Comparison of ENCODE assay signal across 12 mouse cellular contexts in the genomic region with DNA sequence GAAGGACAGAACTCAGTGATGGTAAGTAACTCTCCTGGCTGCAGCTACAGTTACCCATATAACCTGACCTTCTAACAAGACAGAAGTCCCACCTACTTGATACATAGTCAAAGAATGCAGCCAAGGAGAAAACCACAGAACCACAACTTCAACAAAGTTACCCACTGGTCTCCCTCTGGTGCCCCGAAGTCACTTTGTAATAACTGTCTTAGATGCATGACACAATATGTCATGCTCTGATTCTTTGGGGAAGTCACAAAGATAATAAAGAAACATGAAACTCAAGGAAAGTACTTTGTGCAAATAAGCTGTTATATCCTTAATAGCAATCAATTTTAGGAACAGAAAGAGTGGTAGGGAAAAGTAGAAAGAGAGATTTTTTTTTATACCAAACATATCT. TPM values are rescaled to one million over a fixed set of nuclear protein-coding genes. Genes with fewer than 3 reads are reported as not detected.
A peak's percentile ranks its signal among the peaks of the same experiment; 100 is the strongest.
DNase-seq lines count a peak whose midpoint lies in the region; ATAC-seq and TF ChIP-seq lines count a peak whose summit lies in the region.
"Had no signal": no experiment of that assay in that cellular context is flagged by ENCODE, and none has a peak within 500 bp of the region (broad histone marks: within the 10 kb centered on the region; RNA-seq: fewer than 3 reads in every experiment).

No protein-coding gene starts in this region.

- no peaks in the 10 kb centered on the region for H3K9me3 ChIP-seq in forebrain, embryonic 14.5 days (replicated peaks; ENCODE audit: control insufficient read depth, low read length)
- H3K9me3 ChIP-seq in forebrain, embryonic 10.5 days: no peaks in the 10 kb centered on the region
- no peaks in the 10 kb centered on the region for H3K9me3 ChIP-seq in lung, postnatal 0 days (ENCODE audit: low read length)
- H3K9me3 ChIP-seq in neural tube, embryonic 14.5 days (ENCODE audit: control insufficient read depth, low read length): no peaks in the 10 kb centered on the region
- H3K9me3 ChIP-seq in kidney, embryonic 16.5 days (ENCODE audit: low read length): no peaks in the 10 kb centered on the region

- WGBS in forebrain, embryonic 14.5 days: 97% methylated on average over 1 of the region's 1 CpGs
- 91% methylated on average over 1 of the region's 1 CpGs for WGBS in forebrain, embryonic 10.5 days
- 19% methylated on average over 1 of the region's 1 CpGs for WGBS in lung, postnatal 0 days
- 79% methylated on average over 1 of the region's 1 CpGs for WGBS in neural tube, embryonic 14.5 days
- 54% methylated on average over 1 of the region's 1 CpGs for WGBS in kidney, embryonic 16.5 days

- H3K4me1 ChIP-seq in forebrain, embryonic 14.5 days (ENCODE audit: control insufficient read depth, insufficient read depth, low read length): peaks cover 28% of the 10 kb centered on the region
- H3K4me1 ChIP-seq in forebrain, embryonic 10.5 days: peaks cover 30% of the 10 kb centered on the region
- H3K4me1 ChIP-seq in lung, postnatal 0 days (ENCODE audit: insufficient read depth, low read depth, low read length): peaks cover 23% of the 10 kb centered on the region; the same call in 1 of the 2 replicates
- H3K4me1 ChIP-seq in neural tube, embryonic 14.5 days (ENCODE audit: control insufficient read depth, insufficient read depth, low read length): peaks cover 29% of the 10 kb centered on the region
- H3K4me1 ChIP-seq in kidney, embryonic 16.5 days (ENCODE audit: insufficient read depth, low read length): peaks cover 28% of the 10 kb centered on the region

- DNase-seq in forebrain, embryonic 14.5 days (ENCODE audit: low spot score): no peak
- no peak for DNase-seq in forebrain, embryonic 10.5 days (ENCODE audit: extremely low spot score, low spot score)
- DNase-seq in lung, postnatal 0 days (ENCODE audit: low spot score): peak; percentile 7
- DNase-seq in lung, postnatal 10 days: no peak
- DNase-seq: cerebellum, adult 11 months; heart, postnatal 14 days; liver had no signal

- no peak for ATAC-seq in forebrain, embryonic 14.5 days
- no peak for ATAC-seq in lung, postnatal 0 days
- ATAC-seq in granulocyte monocyte progenitor cell, adult 5-6 weeks (replicated peaks; ENCODE audit: poor library complexity, severe bottlenecking): peak; percentile 36
- no peak for ATAC-seq in neural tube, embryonic 14.5 days (ENCODE audit: low read depth)
- ATAC-seq in erythroblast, adult 5-6 weeks (replicated peaks; ENCODE audit: low FRiP score, poor library complexity, severe bottlenecking): no peak
- ATAC-seq in kidney, embryonic 16.5 days (ENCODE audit: low FRiP score, low TSS enrichment): no peak

- H3K9ac ChIP-seq in forebrain, embryonic 14.5 days (ENCODE audit: low read length): no peak overlapping the region
- no peak overlapping the region for H3K9ac ChIP-seq in lung, postnatal 0 days (replicated peaks; ENCODE audit: low read depth)
- no peak overlapping the region for H3K9ac ChIP-seq in neural tube, embryonic 14.5 days (replicated peaks; ENCODE audit: low read depth, low read length)
- H3K9ac ChIP-seq in kidney, embryonic 16.5 days (replicated peaks; ENCODE audit: low read length): no peak overlapping the region

- no peak overlapping the region for H3K27ac ChIP-seq in forebrain, embryonic 14.5 days (ENCODE audit: low read depth, low read length)
- no peak overlapping the region for H3K27ac ChIP-seq in forebrain, embryonic 10.5 days
- no peak overlapping the region for H3K27ac ChIP-seq in lung, postnatal 0 days (ENCODE audit: low read length)
- no peak overlapping the region for H3K27ac ChIP-seq in neural tube, embryonic 14.5 days (ENCODE audit: low read depth, low read length)
- no peak overlapping the region for H3K27ac ChIP-seq in kidney, embryonic 16.5 days (ENCODE audit: low read length)

- peak overlapping the region; percentile 89 for H3K4me2 ChIP-seq in forebrain, embryonic 14.5 days (ENCODE audit: low read length)
- H3K4me2 ChIP-seq in lung, postnatal 0 days (replicated peaks; ENCODE audit: low read depth, low read length): no peak overlapping the region; the same call in 1 of the 2 replicates
- H3K4me2 ChIP-seq in neural tube, embryonic 14.5 days (ENCODE audit: low read depth, low read length): peak overlapping the region; percentile 83; the same call in 1 of the 2 replicates
- no peak overlapping the region for H3K4me2 ChIP-seq in kidney, embryonic 16.5 days (replicated peaks; ENCODE audit: low read depth, low read length)

- H3K27me3 ChIP-seq in forebrain, embryonic 14.5 days (replicated peaks; ENCODE audit: control insufficient read depth, insufficient read depth, low read length): no peaks in the 10 kb centered on the region
- H3K27me3 ChIP-seq in forebrain, embryonic 10.5 days (ENCODE audit: poor library complexity, severe bottlenecking): no peaks in the 10 kb centered on the region
- no peaks in the 10 kb centered on the region for H3K27me3 ChIP-seq in lung, postnatal 0 days (replicated peaks; ENCODE audit: insufficient read depth, low read length)
- no peaks in the 10 kb centered on the region for H3K27me3 ChIP-seq in neural tube, embryonic 14.5 days (ENCODE audit: control insufficient read depth, insufficient read depth, low read length)
- H3K27me3 ChIP-seq in kidney, embryonic 16.5 days (ENCODE audit: insufficient read depth, low read length): no peaks in the 10 kb centered on the region

- no peak overlapping the region for H3K4me3 ChIP-seq in forebrain, embryonic 14.5 days (ENCODE audit: low read depth, low read length)
- H3K4me3 ChIP-seq in forebrain, embryonic 10.5 days: no peak overlapping the region
- no peak overlapping the region for H3K4me3 ChIP-seq in lung, postnatal 0 days (ENCODE audit: low read depth, low read length)
- H3K4me3 ChIP-seq in neural tube, embryonic 14.5 days (ENCODE audit: low read depth, low read length): no peak overlapping the region
- H3K4me3 ChIP-seq in kidney, embryonic 16.5 days (ENCODE audit: low read length): no peak overlapping the region
- H3K4me3 ChIP-seq: erythroblast, embryonic 14.5 days had no signal

- H3K36me3 ChIP-seq in forebrain, embryonic 14.5 days (ENCODE audit: control insufficient read depth, insufficient read depth, low read length): peaks cover 2% of the 10 kb centered on the region; the same call in 1 of the 2 replicates
- peaks cover 27% of the 10 kb centered on the region for H3K36me3 ChIP-seq in forebrain, embryonic 10.5 days (replicated peaks)
- no peaks in the 10 kb centered on the region for H3K36me3 ChIP-seq in lung, postnatal 0 days (ENCODE audit: insufficient read depth, low read length)
- H3K36me3 ChIP-seq in neural tube, embryonic 14.5 days (ENCODE audit: control insufficient read depth, insufficient read depth, low read length): no peaks in the 10 kb centered on the region
- H3K36me3 ChIP-seq in kidney, embryonic 16.5 days (ENCODE audit: insufficient read depth, low read length): peaks cover under 1% of the 10 kb centered on the region; the same call in 1 of the 2 replicates

- no peak for TF ChIP-seq EP300 in lung, postnatal 0 days (IDR thresholded peaks at IDR 0.05)

- TF ChIP-seq CTCF in lung, postnatal 0 days (IDR thresholded peaks at IDR 0.05): no peak

RNA-seq across cellular contexts. Expression of gene Vps26b, which starts 3.2 kb away (rescaled TPM):
- 77.9 and 84.4 TPM in 2 replicates for polyA plus RNA-seq in forebrain, embryonic 14.5 days (2014; fragmentation: Nextera tagmentation; extraction: Ambion mirVana)
- 35.8 and 36.2 TPM in 2 replicates for polyA plus RNA-seq in forebrain, embryonic 10.5 days (2016; fragmentation: Nextera tagmentation; extraction: Ambion mirVana)
- polyA plus RNA-seq in lung, postnatal 0 days (2015; fragmentation: Nextera tagmentation; extraction: Ambion mirVana): 16.7 TPM in 2 replicates
- total RNA-seq in granulocyte monocyte progenitor cell, adult 5-6 weeks (2014; fragmentation: Nextera tagmentation): 35.9 and 47.6 TPM in 2 replicates
- 37.3 and 37.9 TPM in 2 replicates for total RNA-seq in granulocyte monocyte progenitor cell, adult 5-6 weeks (2017)
- 90.4 and 100 TPM in 2 replicates for polyA plus RNA-seq in neural tube, embryonic 14.5 days (2014; fragmentation: Nextera tagmentation; extraction: Ambion mirVana)
- 21.3 and 21.9 TPM in 2 replicates for total RNA-seq in erythroblast, adult 5-6 weeks (2015; ENCODE audit: low replicate concordance)
- total RNA-seq in erythroblast, adult 5-6 weeks (2017; ENCODE audit: low replicate concordance): 11.7 and 16.6 TPM in 2 replicates
- polyA plus RNA-seq in kidney, embryonic 16.5 days (2015; fragmentation: Nextera tagmentation; extraction: Ambion mirVana): 34.1 and 35.4 TPM in 2 replicates

RNA-seq across cellular contexts. Expression of gene Ncapd3, which starts 3.3 kb away (rescaled TPM):
- polyA plus RNA-seq in forebrain, embryonic 14.5 days (2014; fragmentation: Nextera tagmentation; extraction: Ambion mirVana): 23.8 and 23.9 TPM in 2 replicates
- 38.7 and 40.7 TPM in 2 replicates for polyA plus RNA-seq in forebrain, embryonic 10.5 days (2016; fragmentation: Nextera tagmentation; extraction: Ambion mirVana)
- 6.3 and 6.4 TPM in 2 replicates for polyA plus RNA-seq in lung, postnatal 0 days (2015; fragmentation: Nextera tagmentation; extraction: Ambion mirVana)
- total RNA-seq in granulocyte monocyte progenitor cell, adult 5-6 weeks (2014; fragmentation: Nextera tagmentation): 56.6 and 57.9 TPM in 2 replicates
- total RNA-seq in granulocyte monocyte progenitor cell, adult 5-6 weeks (2017): 45.1 and 49.9 TPM in 2 replicates
- 16.7 and 18.4 TPM in 2 replicates for polyA plus RNA-seq in neural tube, embryonic 14.5 days (2014; fragmentation: Nextera tagmentation; extraction: Ambion mirVana)
- 53.9 and 76.9 TPM in 2 replicates for total RNA-seq in erythroblast, adult 5-6 weeks (2015; ENCODE audit: low replicate concordance)
- 35.5 and 43.6 TPM in 2 replicates for total RNA-seq in erythroblast, adult 5-6 weeks (2017; ENCODE audit: low replicate concordance)
- polyA plus RNA-seq in kidney, embryonic 16.5 days (2015; fragmentation: Nextera tagmentation; extraction: Ambion mirVana): 32.2 and 32.8 TPM in 2 replicates

RNA-seq across cellular contexts. Expression of gene Thyn1, which starts 27.2 kb away (rescaled TPM):
- 151 and 164 TPM in 2 replicates for polyA plus RNA-seq in forebrain, embryonic 14.5 days (2014; fragmentation: Nextera tagmentation; extraction: Ambion mirVana)
- polyA plus RNA-seq in forebrain, embryonic 10.5 days (2016; fragmentation: Nextera tagmentation; extraction: Ambion mirVana): 173 and 183 TPM in 2 replicates
- polyA plus RNA-seq in lung, postnatal 0 days (2015; fragmentation: Nextera tagmentation; extraction: Ambion mirVana): 52.7 and 55.7 TPM in 2 replicates
- 154 and 179 TPM in 2 replicates for total RNA-seq in granulocyte monocyte progenitor cell, adult 5-6 weeks (2014; fragmentation: Nextera tagmentation)
- total RNA-seq in granulocyte monocyte progenitor cell, adult 5-6 weeks (2017): 108 and 144 TPM in 2 replicates
- polyA plus RNA-seq in neural tube, embryonic 14.5 days (2014; fragmentation: Nextera tagmentation; extraction: Ambion mirVana): 136 and 145 TPM in 2 replicates
- total RNA-seq in erythroblast, adult 5-6 weeks (2015; ENCODE audit: low replicate concordance): 16.1 and 17.5 TPM in 2 replicates
- total RNA-seq in erythroblast, adult 5-6 weeks (2017; ENCODE audit: low replicate concordance): 10.8 and 16.3 TPM in 2 replicates
- polyA plus RNA-seq in kidney, embryonic 16.5 days (2015; fragmentation: Nextera tagmentation; extraction: Ambion mirVana): 146 and 151 TPM in 2 replicates

RNA-seq across cellular contexts. Expression of gene Acad8, which starts 27.3 kb away (rescaled TPM):
- 34.4 and 43.3 TPM in 2 replicates for polyA plus RNA-seq in forebrain, embryonic 14.5 days (2014; fragmentation: Nextera tagmentation; extraction: Ambion mirVana)
- polyA plus RNA-seq in forebrain, embryonic 10.5 days (2016; fragmentation: Nextera tagmentation; extraction: Ambion mirVana): 44.2 and 46.8 TPM in 2 replicates
- polyA plus RNA-seq in lung, postnatal 0 days (2015; fragmentation: Nextera tagmentation; extraction: Ambion mirVana): 31.6 and 33.6 TPM in 2 replicates
- 33.0 and 46.8 TPM in 2 replicates for total RNA-seq in granulocyte monocyte progenitor cell, adult 5-6 weeks (2014; fragmentation: Nextera tagmentation)
- total RNA-seq in granulocyte monocyte progenitor cell, adult 5-6 weeks (2017): 15.0 and 20.1 TPM in 2 replicates
- 27.4 and 30.9 TPM in 2 replicates for polyA plus RNA-seq in neural tube, embryonic 14.5 days (2014; fragmentation: Nextera tagmentation; extraction: Ambion mirVana)
- total RNA-seq in erythroblast, adult 5-6 weeks (2015; ENCODE audit: low replicate concordance): 1.9 and 6.0 TPM in 2 replicates
- total RNA-seq in erythroblast, adult 5-6 weeks (2017; ENCODE audit: low replicate concordance): 2.2 and 6.1 TPM in 2 replicates
- polyA plus RNA-seq in kidney, embryonic 16.5 days (2015; fragmentation: Nextera tagmentation; extraction: Ambion mirVana): 56.6 and 58.8 TPM in 2 replicates

Comparison
In these comparisons a context has a peak if more than half of its experiments do, and no peak if none do; other contexts are left out.
1. H3K4me2 ChIP-seq: peak in forebrain, embryonic 14.5 days (single experiment) and neural tube, embryonic 14.5 days (single experiment); none in lung, postnatal 0 days (single experiment) and kidney, embryonic 16.5 days (single experiment).